Mouse (Mus musculus) MEL (cell line): ENCODE measurements at regions not wholly inside any gene's neighbourhood (a gene's known extent, or its start where the extent isn't known, plus 50 kb on each side); places are given as distances from the start of the nearest gene placed in this dataset.
A peak's percentile ranks its signal among the peaks of the same experiment; 100 is the strongest.

Source experiments
- DNase-seq: peaks from one replicate; pipeline ENCODE4 v3.0.0; 2011; ENCODE audit warnings: low read depth, low spot score
- H3K27ac ChIP-seq: 2 replicates; pipeline ENCODE4 v1.5.1; 2012; ENCODE audit warnings: low read depth, mild to moderate bottlenecking, control low read depth, low read length, moderate library complexity; ENCODE audit not compliant: control insufficient read depth
- H3K27me3 ChIP-seq, 2 experiments: fragments of 150-350 bp in 1 of 2; sonication (generic) in 1 of 2; 2 replicates each; pipeline ENCODE4 v1.6.1; 2012; ENCODE audit warnings: low read length in 2 of 2, mild to moderate bottlenecking in 2 of 2, improper control_type of control experiment in 1 of 2, moderate library complexity in 1 of 2; ENCODE audit not compliant: insufficient read depth in 2 of 2, control insufficient read depth in 1 of 2
- H3K36me3 ChIP-seq, 2 experiments: 2 replicates each; pipeline ENCODE4 v1.6.1; 2012 to 2014; ENCODE audit warnings: low read length in 2 of 2, improper control_type of control experiment in 1 of 2, inconsistent platforms in 1 of 2, mild to moderate bottlenecking in 1 of 2; ENCODE audit not compliant: insufficient read depth in 2 of 2, control insufficient read depth in 1 of 2
- H3K4me1 ChIP-seq, 2 experiments: fragments of 150-350 bp in 1 of 2; sonication (generic) in 1 of 2; 2 replicates each; pipeline ENCODE4 v1.6.1; 2012; ENCODE audit warnings: low read length in 2 of 2, improper control_type of control experiment in 1 of 2, mild to moderate bottlenecking in 1 of 2; ENCODE audit not compliant: insufficient read depth in 2 of 2, control insufficient read depth in 1 of 2
- H3K4me3 ChIP-seq, 2 experiments: fragments of 150-350 bp in 1 of 2; sonication (generic) in 1 of 2; 2 replicates each; pipeline ENCODE4 v1.5.1; 2012; ENCODE audit warnings: low read depth in 2 of 2, low read length in 2 of 2, mild to moderate bottlenecking in 2 of 2, moderate library complexity in 2 of 2, control low read depth in 1 of 2, improper control_type of control experiment in 1 of 2; ENCODE audit not compliant: control insufficient read depth in 1 of 2, insufficient read depth in 1 of 2
- H3K79me2 ChIP-seq: 2 replicates; pipeline ENCODE4 v1.6.1; 2012; ENCODE audit warnings: mild to moderate bottlenecking, low read length, moderate library complexity; ENCODE audit not compliant: control insufficient read depth, poor library complexity, insufficient read depth
- H3K9ac ChIP-seq: 2 replicates; pipeline ENCODE4 v1.6.1; 2012; ENCODE audit warnings: low read depth, mild to moderate bottlenecking, control low read depth, low read length, moderate library complexity; ENCODE audit not compliant: control insufficient read depth, poor library complexity, severe bottlenecking
- H3K9me3 ChIP-seq: fragments of 150-350 bp; sonication (generic); replicated peaks from 2 replicates; pipeline ENCODE4 v1.6.1; 2012; ENCODE audit warnings: mild to moderate bottlenecking, low read length, improper control_type of control experiment, moderate library complexity; ENCODE audit not compliant: insufficient read depth
- BHLHE40 ChIP-seq: IDR thresholded peaks from 2 replicates; pipeline ENCODE4 v1.6.1; 2012; ENCODE audit warnings: low read depth, mild to moderate bottlenecking, inconsistent platforms, low read length, improper control_type of control experiment, borderline replicate concordance
- CHD2 ChIP-seq: IDR thresholded peaks from 2 replicates; pipeline ENCODE4 v1.6.1; 2011; ENCODE audit warnings: low read length, improper control_type of control experiment
- CTCF ChIP-seq, 3 experiments: IDR thresholded peaks in 2 of 3; conservative IDR thresholded peaks in 1 of 3; 2 replicates each; pipeline ENCODE4 v1.5.1; 2011 to 2012; ENCODE audit warnings: low read length in 3 of 3, low read depth in 2 of 3, mild to moderate bottlenecking in 2 of 3, improper control_type of control experiment in 1 of 3, inconsistent platforms in 1 of 3, mixed read lengths in 1 of 3, moderate library complexity in 1 of 3; ENCODE audit not compliant: control insufficient read depth in 1 of 3, insufficient read depth in 1 of 3, poor library complexity in 1 of 3, severe bottlenecking in 1 of 3
- EP300 ChIP-seq, 2 experiments: IDR thresholded peaks; 2 replicates each; pipeline ENCODE4 v1.6.1; 2011; ENCODE audit warnings: improper control_type of control experiment in 2 of 2, low read length in 2 of 2, low read depth in 1 of 2, mild to moderate bottlenecking in 1 of 2
- ETS1 ChIP-seq: IDR thresholded peaks from 2 replicates; pipeline ENCODE4 v1.6.1; 2012; ENCODE audit warnings: low read depth, mild to moderate bottlenecking, inconsistent platforms, low read length, improper control_type of control experiment, moderate library complexity
- GABPA ChIP-seq: IDR thresholded peaks from 2 replicates; pipeline ENCODE4 v1.6.1; 2012; ENCODE audit warnings: low read depth, mild to moderate bottlenecking, inconsistent platforms, low read length, improper control_type of control experiment, moderate library complexity
- GATA1 ChIP-seq: IDR thresholded peaks from 2 replicates; pipeline ENCODE4 v1.6.1; 2011; ENCODE audit warnings: low read depth, low read length, improper control_type of control experiment
- HCFC1 ChIP-seq: IDR thresholded peaks from 2 replicates; pipeline ENCODE4 v1.6.1; 2012; ENCODE audit warnings: low read depth, mild to moderate bottlenecking, inconsistent platforms, low read length, improper control_type of control experiment, moderate library complexity
- JUND ChIP-seq: IDR thresholded peaks from 2 replicates; pipeline ENCODE4 v1.6.1; 2011; ENCODE audit warnings: low read depth, mild to moderate bottlenecking, improper control_type of control experiment, low read length
- KAT2A ChIP-seq: conservative IDR thresholded peaks from 2 replicates; pipeline ENCODE4 v1.6.1; 2012; ENCODE audit warnings: low read depth, low read length, improper control_type of control experiment, inconsistent platforms
- MAX ChIP-seq: IDR thresholded peaks from 2 replicates; pipeline ENCODE4 v1.6.1; 2011; ENCODE audit warnings: low read length, improper control_type of control experiment
- MAZ ChIP-seq: IDR thresholded peaks from 2 replicates; pipeline ENCODE4 v1.6.1; 2012; ENCODE audit warnings: low read depth, mild to moderate bottlenecking, inconsistent platforms, low read length, improper control_type of control experiment
- MEF2A ChIP-seq: IDR thresholded peaks from 2 replicates; pipeline ENCODE4 v1.6.1; 2014; ENCODE audit warnings: low read depth, mild to moderate bottlenecking, inconsistent platforms, low read length, improper control_type of control experiment; ENCODE audit not compliant: poor library complexity, insufficient replicate concordance, severe bottlenecking; ENCODE audit errors: extremely low read depth
- MXI1 ChIP-seq: IDR thresholded peaks from 2 replicates; pipeline ENCODE4 v1.6.1; 2011; ENCODE audit warnings: mild to moderate bottlenecking, low read depth, low read length, improper control_type of control experiment
- MYC ChIP-seq: IDR thresholded peaks from 2 replicates; pipeline ENCODE4 v1.6.1; 2011; ENCODE audit warnings: low read depth, mild to moderate bottlenecking, low read length, improper control_type of control experiment, moderate library complexity
- NELFE ChIP-seq: IDR thresholded peaks from 2 replicates; pipeline ENCODE4 v1.6.1; 2011; ENCODE audit warnings: low read depth, low read length, improper control_type of control experiment
- POLR2A ChIP-seq, 2 experiments: IDR thresholded peaks; 2 replicates each; pipeline ENCODE4 v1.6.1; 2011 to 2012; ENCODE audit warnings: low read length in 2 of 2, mild to moderate bottlenecking in 2 of 2, control low read depth in 1 of 2, improper control_type of control experiment in 1 of 2, low read depth in 1 of 2, moderate library complexity in 1 of 2; ENCODE audit not compliant: control insufficient read depth in 1 of 2, insufficient read depth in 1 of 2, poor library complexity in 1 of 2
- POLR2AphosphoS2 ChIP-seq: IDR thresholded peaks from 2 replicates; pipeline ENCODE4 v1.6.1; 2011; ENCODE audit warnings: low read length, improper control_type of control experiment
- POLR2AphosphoS5 ChIP-seq: IDR thresholded peaks from 2 replicates; pipeline ENCODE4 v1.6.1; 2012; ENCODE audit warnings: low read depth, borderline replicate concordance, mild to moderate bottlenecking, inconsistent platforms, low read length, moderate library complexity, mixed read lengths
- RAD21 ChIP-seq: IDR thresholded peaks from 2 replicates; pipeline ENCODE4 v1.6.1; 2011; ENCODE audit warnings: mild to moderate bottlenecking, low read depth, low read length, improper control_type of control experiment
- RCOR1 ChIP-seq: IDR thresholded peaks from 2 replicates; pipeline ENCODE4 v1.6.1; 2012; ENCODE audit warnings: low read depth, mild to moderate bottlenecking, inconsistent platforms, low read length, improper control_type of control experiment
- SIN3A ChIP-seq: IDR thresholded peaks from 2 replicates; pipeline ENCODE4 v1.6.1; 2012; ENCODE audit warnings: low read length, improper control_type of control experiment, inconsistent platforms
- SMC3 ChIP-seq: IDR thresholded peaks from 2 replicates; pipeline ENCODE4 v1.6.1; 2011; ENCODE audit warnings: low read depth, low read length, improper control_type of control experiment
- TCF12 ChIP-seq: IDR thresholded peaks from 2 replicates; pipeline ENCODE4 v1.6.1; 2014; ENCODE audit warnings: low read depth, mild to moderate bottlenecking, inconsistent platforms, low read length, improper control_type of control experiment, moderate library complexity
- USF1 ChIP-seq: IDR thresholded peaks from 2 replicates; pipeline ENCODE4 v1.6.1; 2014; ENCODE audit warnings: low read depth, mild to moderate bottlenecking, inconsistent platforms, low read length, improper control_type of control experiment, moderate library complexity
- ZC3H11A ChIP-seq: IDR thresholded peaks from 2 replicates; pipeline ENCODE4 v1.6.1; 2012; ENCODE audit warnings: low read depth, mild to moderate bottlenecking, inconsistent platforms, low read length, improper control_type of control experiment
- ZMIZ1 ChIP-seq: IDR thresholded peaks from 2 replicates; pipeline ENCODE4 v1.6.1; 2012; ENCODE audit warnings: low read depth, mild to moderate bottlenecking, inconsistent platforms, low read length, improper control_type of control experiment, moderate library complexity

GRCm38 (mm10) chr13:32493309-32493708 is 154.8 kb upstream of the Gmds start:
- Histone ChIP-seq H3K9me3 (no peaks in the 10 kb centered on the region), H3K27me3 (peaks cover 0 to 2% of the 10 kb centered on the region in 2 experiments; a peak in 2 of 4 replicates)
- peak; percentile 15 for DNase-seq

GRCm38 (mm10) chr13:32492566-32492965 is 154.0 kb upstream of the Gmds start:
- Histone ChIP-seq H3K9ac (no peak overlapping the region), H3K4me1 (no peaks in the 10 kb centered on the region), H3K9me3 (no peaks in the 10 kb centered on the region), H3K36me3 (no peaks in the 10 kb centered on the region), H3K79me2 (no peaks in the 10 kb centered on the region), H3K4me3 (no peak overlapping the region), H3K27me3 (peaks cover 0 to 2% of the 10 kb centered on the region in 2 experiments; a peak in 2 of 4 replicates), H3K27ac (no peak overlapping the region)
- TF ChIP-seq MXI1 (no peak), BHLHE40 (no peak), TCF12 (no peak), EP300 (IDR thresholded peaks at IDR 0.05; ENCODE audit: low read depth in 1 of 2, low read length in 2 of 2) (no peak), SIN3A (no peak), MAX (no peak), ETS1 (no peak), POLR2AphosphoS2 (no peak), MYC (no peak), POLR2A (IDR thresholded peaks at IDR 0.05; ENCODE audit: control insufficient read depth in 1 of 2, insufficient read depth in 1 of 2, low read depth in 1 of 2, low read length in 2 of 2, poor library complexity in 1 of 2) (no peak), RCOR1 (no peak), HCFC1 (no peak), KAT2A (no peak), GATA1 (no peak), CHD2 (no peak), MAZ (no peak), SMC3 (no peak), GABPA (no peak), MEF2A (no peak), ZC3H11A (no peak)
- DNase-seq, result no peak

More at GRCm38 (mm10) chr13:32493309-32493708, 154.8 kb upstream of the Gmds start:
- H3K9ac ChIP-seq, result no peak overlapping the region
- no peak overlapping the region for H3K4me3 ChIP-seq
- no peaks in the 10 kb centered on the region for H3K79me2 ChIP-seq
- H3K36me3 ChIP-seq, result no peaks in the 10 kb centered on the region
- no peak overlapping the region for H3K27ac ChIP-seq
- no peaks in the 10 kb centered on the region for H3K4me1 ChIP-seq
- TF ChIP-seq MAZ, result no peak
- no peak for TF ChIP-seq POLR2AphosphoS5
- no peak for TF ChIP-seq USF1
- peak; percentile 43 for TF ChIP-seq SMC3
- TF ChIP-seq BHLHE40, result no peak
- TF ChIP-seq RAD21, result peak; percentile 48
- TF ChIP-seq HCFC1, result no peak
- no peak for TF ChIP-seq NELFE
- TF ChIP-seq CTCF (IDR thresholded peaks at IDR 0.05 in 2 of 3, conservative IDR thresholded peaks at IDR 0.05 in 1 of 3; ENCODE audit: control insufficient read depth in 1 of 3, insufficient read depth in 1 of 3, low read depth in 2 of 3, low read length in 3 of 3, poor library complexity in 1 of 3, severe bottlenecking in 1 of 3), result peak; percentile 38 to 54 (median 53)
- TF ChIP-seq JUND, result no peak
- TF ChIP-seq ZMIZ1, result no peak
- no peak for TF ChIP-seq POLR2AphosphoS2
- TF ChIP-seq MEF2A, result no peak
- no peak for TF ChIP-seq MXI1
